Mouse (Mus musculus): Measurements from ENCODE around the gene Usp2. TPM values are rescaled to one million over a fixed set of nuclear protein-coding genes. Genes with fewer than 3 reads are reported as not detected.
"Not testable (repeated sequence)": the region's sequence is repeated elsewhere in the genome, so short reads cannot be mapped to it uniquely, and the experiment has no call there.

Usp2 gene
- polyA plus RNA-seq, 1 experiment from 2014 or later, result 12.2 TPM

- no peak overlapping the region for H3K27ac ChIP-seq
- peak overlapping the region; percentile 56 for H3K9ac ChIP-seq
- H3K9me3 ChIP-seq, result no peaks in the 10 kb centered on the region
- H3K36me3 ChIP-seq, result peaks cover 8% of the 10 kb centered on the region
- H3K4me3 ChIP-seq, result no peak overlapping the region
- ATAC-seq (ENCODE audit: low FRiP score), result no peak
- WGBS, result 84% methylated on average over 31 of the region's 31 CpGs
- no peaks in the 10 kb centered on the region for H3K27me3 ChIP-seq
- peaks cover 65% of the 10 kb centered on the region for H3K4me1 ChIP-seq (replicated peaks)
- H3K4me2 ChIP-seq, result peak overlapping the region; percentile 39
Observed at GRCm38 (mm10) chr9:44108269-44109055, 41.6 kb downstream of the Usp2 start.

- Histone ChIP-seq H3K27ac (no peak overlapping the region), H3K9ac (peak overlapping the region; percentile 56; the same call in 1 of the 2 replicates), H3K36me3 (peaks cover 8% of the 10 kb centered on the region), H3K27me3 (no peaks in the 10 kb centered on the region), H3K4me1 (replicated peaks) (peaks cover 65% of the 10 kb centered on the region), H3K9me3 (no peaks in the 10 kb centered on the region), H3K4me2 (peak overlapping the region; percentile 26; the same call in 1 of the 2 replicates), H3K4me3 (no peak overlapping the region)
- 35% methylated on average over 9 of the region's 9 CpGs for WGBS
- no peak for ATAC-seq (ENCODE audit: low FRiP score)
Observed at GRCm38 (mm10) chr9:44109360-44110095, 42.7 kb downstream of the Usp2 start.

- peak overlapping the region; percentile 62 for H3K4me2 ChIP-seq
- not testable (repeated sequence) for H3K9me3 ChIP-seq; ATAC-seq (ENCODE audit: low FRiP score); H3K27me3 ChIP-seq; H3K27ac ChIP-seq; H3K9ac ChIP-seq; H3K36me3 ChIP-seq
- peaks cover 53% of the 10 kb centered on the region for H3K4me1 ChIP-seq (replicated peaks)
- 67% methylated on average over 10 of the region's 12 CpGs for WGBS
- 0 out of 2 replicates have a peak overlapping the region, but pooled peaks have one; percentile 71 for H3K4me3 ChIP-seq
Observed at GRCm38 (mm10) chr9:44111909-44112308, 45.1 kb downstream of the Usp2 start.

GRCm38 (mm10) chr9:44113105-44113789 is 46.4 kb downstream of the Usp2 start, which contains the start of the genes Gm49380 and Rnf26:
Gene Gm49380 (minus strand): TSS chr9:44113500.
Gene Rnf26 (minus strand): TSS chr9:44113517.
- under 1% methylated on average over 51 of the region's 51 CpGs for WGBS
- Histone ChIP-seq H3K27ac (peak within 1 kb of the TSS; percentile 64), H3K36me3 (no peaks in the 10 kb centered on the region), H3K9me3 (no peaks in the 10 kb centered on the region), H3K4me3 (peak within 1 kb of the TSS; percentile 71), H3K4me2 (peak within 1 kb of the TSS; percentile 62), H3K4me1 (replicated peaks) (peaks cover 40% of the 10 kb centered on the region), H3K27me3 (no peaks in the 10 kb centered on the region), H3K9ac (peak within 1 kb of the TSS; percentile 77)
- peak; percentile 96 for ATAC-seq (ENCODE audit: low FRiP score)

- Histone ChIP-seq H3K27me3 (no peaks in the 10 kb centered on the region), H3K36me3 (no peaks in the 10 kb centered on the region), H3K4me3 (no peak overlapping the region), H3K9me3 (no peaks in the 10 kb centered on the region), H3K9ac (no peak overlapping the region), H3K4me1 (replicated peaks) (peaks cover 28% of the 10 kb centered on the region), H3K4me2 (no peak overlapping the region), H3K27ac (no peak overlapping the region)
- ATAC-seq (ENCODE audit: low FRiP score), result no peak
- WGBS, result 93% methylated on average over 2 of the region's 2 CpGs
Observed at GRCm38 (mm10) chr9:44114453-44114852, 47.6 kb downstream of the Usp2 start.

GRCm38 (mm10) chr9:44115599-44115998 is 48.8 kb downstream of the Usp2 start:
- Histone ChIP-seq H3K36me3 (no peaks in the 10 kb centered on the region), H3K9me3 (no peaks in the 10 kb centered on the region), H3K4me1 (replicated peaks) (peaks cover 17% of the 10 kb centered on the region), H3K9ac (no peak overlapping the region), H3K4me3 (no peak overlapping the region), H3K27me3 (no peaks in the 10 kb centered on the region), H3K4me2 (no peak overlapping the region), H3K27ac (no peak overlapping the region)
- ATAC-seq (ENCODE audit: low FRiP score), result no peak
- 92% methylated on average over 9 of the region's 9 CpGs for WGBS

GRCm38 (mm10) chr9:44116182-44116581 is 49.4 kb downstream of the Usp2 start:
- Histone ChIP-seq H3K9me3 (no peaks in the 10 kb centered on the region), H3K4me3 (no peak overlapping the region), H3K4me1 (replicated peaks) (peaks cover 13% of the 10 kb centered on the region), H3K27ac (no peak overlapping the region), H3K9ac (no peak overlapping the region), H3K27me3 (no peaks in the 10 kb centered on the region), H3K36me3 (no peaks in the 10 kb centered on the region), H3K4me2 (no peak overlapping the region)
- no peak for ATAC-seq (ENCODE audit: low FRiP score)
- 89% methylated on average over 4 of the region's 4 CpGs for WGBS

GRCm38 (mm10) chr9:44119011-44119410 is 52.2 kb downstream of the Usp2 start:
- H3K9ac ChIP-seq, result no peak overlapping the region
- no peak for ATAC-seq (ENCODE audit: low FRiP score)
- 48% methylated on average over 5 of the region's 5 CpGs for WGBS
- no peak overlapping the region for H3K4me3 ChIP-seq
- no peaks in the 10 kb centered on the region for H3K4me1 ChIP-seq (replicated peaks)
- no peaks in the 10 kb centered on the region for H3K9me3 ChIP-seq
- no peak overlapping the region for H3K4me2 ChIP-seq
- no peaks in the 10 kb centered on the region for H3K36me3 ChIP-seq
- no peak overlapping the region for H3K27ac ChIP-seq
- H3K27me3 ChIP-seq, result no peaks in the 10 kb centered on the region

GRCm38 (mm10) chr9:44119948-44120465 is 53.2 kb downstream of the Usp2 start:
- H3K4me3 ChIP-seq, result no peak overlapping the region
- no peak overlapping the region for H3K27ac ChIP-seq
- no peak overlapping the region for H3K4me2 ChIP-seq
- no peak for ATAC-seq (ENCODE audit: low FRiP score)
- WGBS, result 86% methylated on average over 8 of the region's 8 CpGs
- H3K9ac ChIP-seq, result no peak overlapping the region
- peaks cover under 1% of the 10 kb centered on the region; the same call in 1 of the 2 replicates for H3K4me1 ChIP-seq (replicated peaks)
- no peaks in the 10 kb centered on the region for H3K36me3 ChIP-seq
- no peaks in the 10 kb centered on the region for H3K9me3 ChIP-seq
- no peaks in the 10 kb centered on the region for H3K27me3 ChIP-seq

GRCm38 (mm10) chr9:44124317-44124716 is 57.5 kb downstream of the Usp2 start:
- Histone ChIP-seq H3K27ac (no peak overlapping the region), H3K9me3 (no peaks in the 10 kb centered on the region), H3K9ac (no peak overlapping the region), H3K36me3 (no peaks in the 10 kb centered on the region), H3K4me3 (no peak overlapping the region), H3K4me2 (no peak overlapping the region), H3K27me3 (0 out of 2 replicates have a peak, but pooled peaks cover 9% of the 10 kb centered on the region), H3K4me1 (replicated peaks) (peaks cover 9% of the 10 kb centered on the region; the same call in 1 of the 2 replicates)
- no peak for ATAC-seq (ENCODE audit: low FRiP score)
- WGBS, result 67% methylated on average over 6 of the region's 6 CpGs

- WGBS, result 19% methylated on average over 5 of the region's 5 CpGs
- Histone ChIP-seq H3K4me1 (replicated peaks) (peaks cover 15% of the 10 kb centered on the region), H3K9ac (no peak overlapping the region), H3K4me2 (no peak overlapping the region), H3K36me3 (no peaks in the 10 kb centered on the region), H3K27ac (no peak overlapping the region), H3K9me3 (no peaks in the 10 kb centered on the region), H3K27me3 (peaks cover 15% of the 10 kb centered on the region; the same call in 1 of the 2 replicates), H3K4me3 (no peak overlapping the region)
- ATAC-seq (ENCODE audit: low FRiP score), result no peak
Observed at GRCm38 (mm10) chr9:44125026-44125425, 58.2 kb downstream of the Usp2 start.
